Mouse (Mus musculus) heart, embryonic 12.5 days (tissue): ENCODE measurements around the gene Pfkm. TPM values are rescaled to one million over a fixed set of nuclear protein-coding genes. Genes with fewer than 3 reads are reported as not detected.
A peak's percentile ranks its signal among the peaks of the same experiment; 100 is the strongest.

Experiments
- ATAC-seq: fragments of 200-750 bp; cut with Nextera tagmentation; 2 replicates; pipeline ENCODE4 v1.8.0; 2017; ENCODE audit warnings: moderate TSS enrichment, moderate library complexity; ENCODE audit not compliant: insufficient number of reproducible peaks, low FRiP score
- H3K27ac ChIP-seq: fragments of 300-500 bp; sonication (generic); 2 replicates; pipeline ENCODE4 v1.5.1; 2016; ENCODE audit warnings: mild to moderate bottlenecking, moderate library complexity; ENCODE audit not compliant: poor library complexity, severe bottlenecking
- H3K27me3 ChIP-seq: fragments of 300-500 bp; sonication (generic); replicated peaks from 2 replicates; pipeline ENCODE4 v1.6.1; 2016; ENCODE audit warnings: mild to moderate bottlenecking, moderate library complexity
- H3K36me3 ChIP-seq: fragments of 300-500 bp; sonication (generic); 2 replicates; pipeline ENCODE4 v1.6.1; 2016; ENCODE audit warnings: mild to moderate bottlenecking, moderate library complexity
- H3K4me1 ChIP-seq: fragments of 300-500 bp; sonication (generic); replicated peaks from 2 replicates; pipeline ENCODE4 v1.6.1; 2016; ENCODE audit warnings: mild to moderate bottlenecking
- H3K4me2 ChIP-seq: fragments of 300-500 bp; sonication (generic); 2 replicates; pipeline ENCODE4 v1.6.1; 2016; ENCODE audit warnings: mild to moderate bottlenecking, moderate library complexity
- H3K4me3 ChIP-seq: fragments of 300-500 bp; sonication (generic); 2 replicates; pipeline ENCODE4 v1.5.1; 2016; ENCODE audit warnings: mild to moderate bottlenecking
- H3K9ac ChIP-seq: fragments of 300-500 bp; sonication (generic); 2 replicates; pipeline ENCODE4 v1.6.1; 2016; ENCODE audit warnings: mild to moderate bottlenecking, moderate library complexity
- H3K9me3 ChIP-seq: fragments of 300-500 bp; sonication (generic); replicated peaks from 2 replicates; pipeline ENCODE4 v1.6.1; 2016; ENCODE audit warnings: mild to moderate bottlenecking, moderate library complexity
- WGBS: fragments of 180-500 bp; shearing (Covaris S2); methylation state at CpG from one replicate; pipeline ENCODE4 v1.1.7; 2016; 5-methylcytosine and 5-hydroxymethylcytosine counted together
- polyA plus RNA-seq: library from polyadenylated mRNA; unstranded; fragments of >200 nt; fragmentation: Nextera tagmentation; extraction: Ambion mirVana; gene quantifications from 2 replicates; pipeline ENCODE4 v1.2.1, GENCODE M21; 2016

Gene Pfkm
- polyA plus RNA-seq, 1 experiment from 2014 or later: 80.3 TPM

DNA sequence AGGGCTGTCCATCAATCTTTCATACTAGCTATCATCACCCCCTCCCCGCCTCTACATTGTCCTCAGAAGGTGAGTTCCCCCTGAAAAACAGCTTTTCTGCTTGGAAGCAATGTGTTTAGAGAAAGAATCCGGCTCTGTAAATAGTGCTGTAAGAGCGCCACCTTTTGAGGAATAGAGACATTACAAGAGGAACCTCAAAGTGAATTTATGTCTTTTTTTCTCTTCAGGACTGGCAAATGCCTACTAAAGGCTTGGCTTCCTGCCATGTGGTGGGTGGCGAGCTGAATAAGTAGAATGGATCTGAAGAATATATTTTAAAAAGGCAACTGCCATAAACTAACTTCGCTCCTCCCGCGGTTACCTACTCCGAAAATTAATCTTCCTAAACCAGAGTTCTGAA lies 81.4 kb downstream of the Pfkm start:
- Histone ChIP-seq H3K9ac (no peak overlapping the region), H3K4me3 (no peak overlapping the region), H3K27me3 (peaks cover 62% of the 10 kb centered on the region), H3K27ac (no peak overlapping the region), H3K9me3 (no peaks in the 10 kb centered on the region), H3K4me2 (no peak overlapping the region), H3K4me1 (no peaks in the 10 kb centered on the region), H3K36me3 (no peaks in the 10 kb centered on the region)
- no peak for ATAC-seq
- 36% methylated on average over 8 of the region's 8 CpGs for WGBS

DNA sequence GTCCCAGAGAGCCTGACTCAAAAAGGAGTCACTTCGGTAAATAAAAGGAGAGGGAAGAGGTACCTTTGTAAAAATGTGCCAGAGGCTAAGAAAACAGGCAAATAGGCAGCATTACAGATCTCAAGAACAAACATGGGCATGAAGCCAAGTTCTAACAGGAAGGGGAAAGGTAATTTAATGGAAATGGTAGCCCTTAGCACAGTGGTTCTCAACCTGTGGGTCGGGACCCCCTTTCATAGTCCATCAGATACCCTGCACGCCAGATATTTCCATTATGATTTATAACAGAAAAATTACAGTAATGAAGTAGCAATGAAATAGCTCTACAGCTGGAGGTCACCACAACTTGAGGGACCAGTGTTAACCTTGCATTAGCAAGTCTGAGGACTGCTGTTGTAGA lies 84.9 kb downstream of the Pfkm start:
- WGBS: 71% methylated on average over 3 of the region's 3 CpGs
- Histone ChIP-seq H3K9me3 (no peaks in the 10 kb centered on the region), H3K4me2 (no peak overlapping the region), H3K4me1 (peaks cover 10% of the 10 kb centered on the region), H3K9ac (no peak overlapping the region), H3K27me3 (peaks cover 28% of the 10 kb centered on the region), H3K27ac (no peak overlapping the region), H3K4me3 (no peak overlapping the region), H3K36me3 (no peaks in the 10 kb centered on the region)
- ATAC-seq: no peak

DNA sequence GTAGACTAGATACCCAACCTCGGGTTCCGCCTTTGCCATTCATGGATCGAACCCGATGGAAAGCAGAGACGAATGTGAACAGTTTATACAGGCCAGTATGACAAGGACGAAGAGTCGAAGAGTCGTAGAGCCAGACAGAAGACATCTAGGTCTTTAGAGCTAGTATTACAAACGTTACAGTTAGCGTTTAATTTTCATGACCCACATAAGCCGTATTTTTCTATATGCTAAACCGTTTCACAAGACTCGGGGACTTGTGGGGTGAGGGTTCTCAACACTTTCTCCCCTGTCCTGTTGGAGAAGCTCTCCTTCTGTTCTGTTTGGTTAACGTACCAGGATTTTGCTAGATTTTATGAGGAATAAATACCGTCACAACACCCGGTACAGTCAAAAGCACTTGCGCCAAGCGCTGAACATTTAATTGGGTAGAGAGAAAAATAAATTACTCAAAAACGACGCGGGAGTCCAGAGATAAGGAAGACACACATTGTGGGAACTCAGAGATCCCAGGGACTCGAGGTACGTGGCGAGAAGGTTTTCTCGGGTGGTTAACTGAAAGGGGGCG lies 88.3 kb downstream of the Pfkm start:
- peak overlapping the region; percentile 45 for H3K4me3 ChIP-seq
- H3K36me3 ChIP-seq: no peaks in the 10 kb centered on the region
- peak overlapping the region; percentile 58 for H3K9ac ChIP-seq
- peak overlapping the region; percentile 84 for H3K27ac ChIP-seq
- peak overlapping the region; percentile 69 for H3K4me2 ChIP-seq
- ATAC-seq: no peak
- 8% methylated on average over 26 of the region's 26 CpGs for WGBS
- peaks cover 6% of the 10 kb centered on the region; the same call in 1 of the 2 replicates for H3K27me3 ChIP-seq
- no peaks in the 10 kb centered on the region for H3K9me3 ChIP-seq
- peaks cover 10% of the 10 kb centered on the region for H3K4me1 ChIP-seq

DNA sequence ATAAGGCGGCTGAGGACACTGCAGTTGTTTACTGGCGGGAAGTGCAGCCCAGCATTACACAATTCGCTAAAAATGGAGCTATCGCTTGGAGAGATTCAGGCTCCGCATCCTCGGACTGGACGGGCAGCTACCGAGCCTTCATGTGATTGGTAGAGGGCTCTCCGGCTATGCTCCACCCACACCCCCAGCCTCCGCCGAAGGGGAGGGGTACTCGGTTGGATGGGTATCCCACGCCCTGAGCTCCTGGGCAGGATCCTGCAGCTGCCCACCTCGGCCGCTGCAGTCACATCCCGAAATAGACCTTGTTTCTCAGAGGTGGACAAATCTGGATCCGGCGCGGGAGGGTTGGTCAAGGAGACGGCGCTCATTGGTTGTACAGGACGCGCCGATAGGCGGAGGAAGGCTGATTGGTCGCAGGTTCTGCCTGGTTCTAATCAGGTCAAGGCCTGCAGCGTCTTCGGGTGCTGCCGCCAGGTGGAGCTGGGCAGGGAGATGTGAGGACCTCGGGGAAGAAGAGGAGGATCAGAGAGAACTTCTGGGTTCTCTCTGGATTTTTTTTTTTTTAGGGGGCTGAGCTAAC lies 88.8 kb downstream of the Pfkm start:
- Histone ChIP-seq H3K27me3 (peaks cover 4% of the 10 kb centered on the region; the same call in 1 of the 2 replicates), H3K9ac (peak overlapping the region; percentile 58), H3K4me3 (peak overlapping the region; percentile 45), H3K9me3 (no peaks in the 10 kb centered on the region), H3K27ac (peak overlapping the region; percentile 84), H3K4me1 (peaks cover 10% of the 10 kb centered on the region), H3K36me3 (no peaks in the 10 kb centered on the region), H3K4me2 (peak overlapping the region; percentile 69)
- under 1% methylated on average over 30 of the region's 30 CpGs for WGBS
- peak; percentile 96 for ATAC-seq

Other genes with a start within 250 kb of the Pfkm start
- gene Hdac7, start 248.1 kb upstream of the Pfkm start, polyA plus RNA-seq: 27.4 and 27.8 TPM in 2 replicates
- 1.4 and 1.6 TPM in 2 replicates for gene Vdr, start 182.0 kb upstream of the Pfkm start, polyA plus RNA-seq
- gene Tmem106c, start 128.4 kb upstream of the Pfkm start, polyA plus RNA-seq: 28.5 and 32.2 TPM in 2 replicates
- gene Col2a1, start 87.9 kb upstream of the Pfkm start, polyA plus RNA-seq: 78.0 and 78.9 TPM in 2 replicates
- gene Senp1, start 1.2 kb downstream of the Pfkm start, polyA plus RNA-seq: 26.9 and 30.1 TPM in 2 replicates
- 76.2 and 78.9 TPM in 2 replicates for gene Asb8, start 73.0 kb downstream of the Pfkm start, polyA plus RNA-seq
- gene Ccdc184, start 74.6 kb downstream of the Pfkm start, polyA plus RNA-seq: 1.4 TPM in 2 replicates
- gene Olfr288, start 103.0 kb downstream of the Pfkm start, polyA plus RNA-seq: not detected in 2 replicates
- not detected in 2 replicates for gene Gm44579, start 128.4 kb downstream of the Pfkm start, polyA plus RNA-seq
- gene Olfr287, start 128.5 kb downstream of the Pfkm start, polyA plus RNA-seq: not detected in 2 replicates
- gene Olfr286, start 141.9 kb downstream of the Pfkm start, polyA plus RNA-seq: not detected in 2 replicates
- gene H1fnt, start 164.7 kb downstream of the Pfkm start, polyA plus RNA-seq: not detected in 2 replicates
- 1.5 and 1.7 TPM in 2 replicates for gene Zfp641, start 203.6 kb downstream of the Pfkm start, polyA plus RNA-seq
- gene Olfr285, start 224.8 kb downstream of the Pfkm start, polyA plus RNA-seq: not detected in 2 replicates
- not detected in 2 replicates for gene Olfr284, start 248.4 kb downstream of the Pfkm start, polyA plus RNA-seq